Mouse (Mus musculus) gastrocnemius, adult 18-20 months (tissue): ENCODE results near the gene Sox6. TPM values are rescaled to one million over a fixed set of nuclear protein-coding genes. Genes with fewer than 3 reads are reported as not detected.

Experiments used
- DNase-seq: peaks from one replicate; pipeline ENCODE4 v3.0.0; 2021; ENCODE audit warnings: low spot score
- total RNA-seq, 2 experiments: library from RNA; stranded (reverse); gene quantifications; 2 replicates each; pipeline ENCODE4 v1.2.3; 2021

The Sox6 gene
- total RNA-seq, 2 experiments from 2014 or later = 138 to 186 TPM

- DNase-seq = no peak
Observed at GRCm38 (mm10) chr7:115895831-115896230, 142.8 kb downstream of the Sox6 start.

GRCm38 (mm10) chr7:115895028-115895671 lies 143.4 kb downstream of the Sox6 start:
- no peak for DNase-seq

- no peak for DNase-seq
Observed at GRCm38 (mm10) chr7:115891482-115891881, 147.1 kb downstream of the Sox6 start.

DNA sequence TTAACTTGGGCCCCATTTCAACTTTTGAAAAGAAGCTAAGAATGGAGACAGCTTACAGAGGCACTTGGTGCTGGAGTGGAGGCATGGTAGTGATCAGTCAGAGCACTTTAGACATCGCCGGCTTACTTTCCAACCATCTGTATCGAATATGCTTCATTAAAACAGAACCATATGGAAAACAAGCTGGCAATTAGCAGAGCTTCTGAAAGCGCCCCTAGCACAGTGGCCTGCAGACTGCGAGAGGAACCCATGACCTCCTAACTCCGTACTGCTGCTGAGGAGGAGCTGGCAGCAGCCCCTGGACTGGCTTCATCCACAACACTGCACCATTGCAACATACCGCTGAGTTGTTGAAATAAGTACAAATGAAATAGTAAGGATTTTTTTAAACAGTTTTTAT lies 148.7 kb downstream of the Sox6 start:
- DNase-seq = no peak

DNA sequence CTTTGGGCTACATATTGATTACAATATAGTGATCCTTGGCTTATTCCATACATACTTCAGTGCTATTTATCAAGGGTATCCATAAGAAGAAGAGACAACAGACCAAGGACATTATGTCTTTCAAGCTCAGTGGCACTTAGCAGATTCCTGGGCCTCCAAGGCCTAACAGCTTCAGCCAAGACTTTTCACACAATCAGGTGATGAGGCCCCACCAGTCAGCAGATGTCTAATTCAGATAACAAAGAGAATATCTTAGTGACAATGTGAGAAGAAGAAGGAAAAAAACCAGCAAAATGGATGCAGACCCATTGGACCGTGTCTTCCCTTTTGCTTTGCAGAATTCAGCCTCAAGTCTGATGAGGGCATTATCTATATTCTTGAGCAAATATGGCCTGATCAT lies 150.0 kb downstream of the Sox6 start:
- no peak for DNase-seq

GRCm38 (mm10) chr7:115888120-115888519 lies 150.5 kb downstream of the Sox6 start:
- no peak for DNase-seq

DNA sequence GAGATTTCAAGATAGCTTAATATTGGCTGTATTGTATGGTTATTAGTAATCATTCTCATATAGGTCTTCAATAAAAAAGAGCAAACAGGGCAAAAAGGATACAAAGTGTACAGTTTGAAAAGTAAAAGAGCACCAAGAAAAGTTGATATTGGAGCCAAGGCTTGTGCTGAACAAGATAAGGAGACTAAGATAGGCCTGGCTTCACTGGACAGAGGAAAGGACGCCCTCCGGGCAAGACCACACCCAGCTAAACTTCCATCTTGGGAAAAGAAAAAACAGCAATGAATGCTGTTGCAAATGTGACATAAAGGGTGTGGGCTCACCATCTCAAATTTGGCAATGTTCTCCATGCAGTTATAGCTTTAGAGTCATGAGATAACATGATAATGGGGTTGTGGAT lies 165.7 kb downstream of the Sox6 start:
- DNase-seq = no peak

GRCm38 (mm10) chr7:115868504-115868903 lies 170.1 kb downstream of the Sox6 start:
- no peak for DNase-seq

- DNase-seq = no peak
Observed at GRCm38 (mm10) chr7:115867518-115868270, 170.9 kb downstream of the Sox6 start.

- DNase-seq = no peak
Observed at GRCm38 (mm10) chr7:115866698-115867500, 171.7 kb downstream of the Sox6 start.

DNA sequence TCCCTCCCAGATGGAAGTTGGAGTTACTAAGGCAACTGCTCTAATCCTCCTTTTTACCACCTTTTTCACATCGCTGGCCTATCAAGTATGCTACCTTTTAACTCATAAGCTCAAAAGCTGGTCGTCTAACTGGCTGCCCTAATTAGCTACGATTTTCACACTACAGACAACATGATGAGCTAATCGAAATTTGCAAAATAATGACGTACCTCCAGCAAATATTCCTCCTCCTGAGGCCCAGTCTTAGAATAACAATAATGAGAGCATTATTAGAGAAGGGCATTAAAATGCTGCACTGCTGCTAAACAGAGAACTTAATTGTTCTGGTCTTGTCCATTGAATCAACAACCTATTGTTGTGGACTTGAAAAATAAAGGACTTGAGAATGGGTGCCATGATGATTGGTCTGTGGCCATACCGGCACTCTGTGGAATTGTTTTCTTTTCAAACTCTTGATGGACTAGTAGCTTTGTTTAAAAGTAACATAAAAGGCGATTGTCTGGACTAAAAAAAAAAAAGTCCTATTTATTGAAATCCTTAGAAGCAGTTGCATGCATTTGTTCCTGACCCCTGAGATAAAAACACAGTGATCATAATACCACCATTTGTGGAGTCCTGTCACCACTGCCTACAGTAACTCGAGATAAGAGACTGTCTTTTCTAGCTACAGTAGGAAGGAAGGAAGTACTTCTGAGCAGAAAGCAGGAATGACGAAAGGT lies 172.5 kb downstream of the Sox6 start:
- DNase-seq = no peak

- peak; percentile 42 for DNase-seq
Observed at GRCm38 (mm10) chr7:115865231-115865630, 173.4 kb downstream of the Sox6 start.

DNA sequence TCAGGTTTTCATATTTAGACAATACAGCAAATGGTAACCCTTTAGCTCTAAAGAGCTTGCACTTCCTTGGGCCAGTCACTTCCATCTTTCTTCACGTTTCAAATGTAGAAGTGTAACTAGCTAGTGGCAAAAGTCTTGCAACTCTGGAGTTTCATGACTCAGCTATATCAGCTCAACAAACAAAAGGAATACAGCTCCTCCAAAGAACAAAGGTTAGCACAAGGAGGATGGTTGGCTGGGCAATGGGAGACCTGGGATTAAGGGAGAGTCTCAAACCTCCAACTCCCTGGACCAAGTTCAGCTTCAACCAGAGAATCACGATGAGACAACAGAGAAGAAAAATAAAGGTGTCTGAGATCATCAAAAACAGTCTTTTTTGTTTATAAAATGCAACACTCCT lies 174.2 kb downstream of the Sox6 start:
- DNase-seq = no peak

GRCm38 (mm10) chr7:115859691-115860401 lies 178.8 kb downstream of the Sox6 start:
- DNase-seq = no peak

- no peak for DNase-seq
Observed at GRCm38 (mm10) chr7:115851131-115851530, 187.5 kb downstream of the Sox6 start.

DNA sequence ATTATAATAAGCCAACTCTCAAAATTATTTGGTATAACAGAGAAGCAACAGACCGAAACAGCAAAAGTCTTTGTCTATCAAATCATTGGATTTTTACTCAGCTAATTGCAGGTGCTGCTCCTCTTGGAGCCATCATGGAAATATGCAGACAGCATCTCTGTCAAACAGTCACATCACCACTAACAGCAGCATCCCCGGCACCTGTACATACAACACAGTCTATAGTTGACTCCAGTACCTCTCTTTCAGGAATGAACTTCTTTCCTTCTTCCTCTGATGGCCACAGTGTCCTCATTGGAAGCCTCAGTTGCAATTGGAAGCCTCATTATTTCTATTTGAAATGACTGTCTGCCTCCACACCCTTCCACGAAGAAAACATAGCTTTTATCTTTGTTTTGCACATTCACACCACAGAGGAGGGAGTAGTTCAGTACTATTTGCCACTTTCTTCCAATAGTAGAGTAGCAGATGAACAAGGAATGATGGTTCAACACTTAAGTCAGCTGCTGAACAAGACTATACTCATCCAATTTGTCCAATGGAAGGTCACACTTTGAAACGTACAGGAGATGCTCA lies 192.7 kb downstream of the Sox6 start:
- DNase-seq = no peak

DNA sequence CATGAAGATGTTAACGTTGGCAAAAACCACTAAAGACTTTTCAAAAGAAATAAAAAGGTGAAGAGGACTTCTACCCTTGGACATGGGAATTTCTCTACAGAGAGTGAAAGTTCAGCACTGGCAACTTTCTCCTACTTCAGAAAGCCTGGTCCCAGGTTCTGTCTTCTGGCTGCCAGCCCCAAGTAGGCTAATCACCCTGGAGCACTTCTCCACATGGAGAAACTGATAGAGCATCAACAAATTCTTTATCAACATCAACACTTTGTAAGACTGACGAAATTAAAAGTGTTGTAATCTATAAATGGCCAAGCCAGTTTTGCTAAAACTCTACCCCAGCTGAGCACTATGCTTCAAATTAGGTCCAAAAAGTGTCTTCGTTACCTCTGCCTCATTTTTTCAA lies 193.7 kb downstream of the Sox6 start:
- no peak for DNase-seq

DNA sequence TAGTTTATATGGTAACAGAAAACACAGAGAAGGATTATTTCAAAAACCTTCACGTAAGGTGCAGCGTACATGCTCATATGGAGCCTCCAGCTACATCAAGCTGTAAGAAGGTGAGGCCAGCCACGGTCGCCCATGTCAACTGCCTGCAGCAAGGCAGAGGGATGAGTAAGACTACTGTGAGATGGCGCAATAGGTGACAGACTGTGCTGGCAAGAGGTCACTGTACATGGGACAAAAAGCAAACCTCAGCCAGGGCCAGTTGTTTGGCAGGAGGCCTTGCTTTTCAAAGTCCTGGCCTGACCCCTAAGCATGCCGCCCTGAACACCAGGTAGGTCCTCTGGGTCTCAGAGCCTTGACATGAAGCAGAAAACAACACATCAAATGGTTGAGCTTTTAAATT lies 194.2 kb downstream of the Sox6 start:
- DNase-seq = peak; percentile 73

- no peak for DNase-seq
Observed at GRCm38 (mm10) chr7:115842251-115842650, 196.3 kb downstream of the Sox6 start.

GRCm38 (mm10) chr7:115840613-115841012 lies 198.0 kb downstream of the Sox6 start:
- no peak for DNase-seq

GRCm38 (mm10) chr7:115835005-115835404 lies 203.6 kb downstream of the Sox6 start:
- no peak for DNase-seq
